Mouse (Mus musculus): ENCODE data around the gene Ppp2ca. TPM values are rescaled to one million over a fixed set of nuclear protein-coding genes. Genes with fewer than 3 reads are reported as not detected.
"Not testable (repeated sequence)": the region's sequence is repeated elsewhere in the genome, so short reads cannot be mapped to it uniquely, and the experiment has no call there.

Ppp2ca gene
- polyA plus RNA-seq, 1 experiment from 2014 or later: 78.4 TPM

DNA sequence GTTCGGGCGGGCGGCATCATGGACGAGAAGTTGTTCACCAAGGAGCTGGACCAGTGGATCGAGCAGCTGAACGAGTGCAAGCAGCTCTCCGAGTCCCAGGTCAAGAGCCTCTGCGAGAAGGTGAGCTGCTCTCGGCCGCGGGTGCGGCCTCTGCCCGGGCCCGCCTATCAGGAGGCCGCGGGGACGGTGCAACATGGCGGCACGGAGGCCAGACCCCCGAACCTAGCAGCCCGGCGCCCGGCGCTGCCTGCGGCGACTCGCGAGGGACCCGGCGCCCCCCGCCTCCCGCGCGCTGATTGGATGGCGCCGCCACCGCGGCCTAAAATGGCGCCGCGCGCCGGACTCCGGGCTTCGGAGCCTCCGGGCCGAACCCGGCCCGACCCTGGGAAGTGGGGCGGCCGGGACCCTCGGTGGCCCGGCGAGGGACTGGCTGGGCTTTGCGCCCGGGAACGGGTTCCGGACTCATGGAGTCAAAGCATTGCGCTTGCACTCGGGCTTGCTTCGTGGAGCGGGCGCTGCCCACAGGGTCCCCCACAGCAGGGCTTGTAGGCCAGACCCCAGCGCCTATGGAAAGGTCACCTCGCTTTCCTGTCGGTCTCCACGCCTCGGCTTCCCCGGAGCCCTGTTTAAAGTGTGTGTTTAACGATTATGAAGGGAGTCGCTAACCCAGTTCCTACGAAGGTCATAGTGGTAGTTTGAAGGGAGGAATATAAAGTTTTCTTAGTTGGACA, 715 bp downstream of the Ppp2ca start:
- Histone ChIP-seq H3K27me3 (no peaks in the 10 kb centered on the region), H3K4me1 (peaks cover 29% of the 10 kb centered on the region), H3K36me3 (no peaks in the 10 kb centered on the region), H3K4me3 (peak overlapping the region; percentile 73), H3K9ac (peak overlapping the region; percentile 99), H3K9me3 (no peaks in the 10 kb centered on the region), H3K27ac (peak overlapping the region; percentile 98), H3K4me2 (replicated peaks) (peak overlapping the region; percentile 88)
- 1% methylated on average over 72 of the region's 72 CpGs for WGBS
- ATAC-seq (ENCODE audit: low FRiP score, low read depth): peak; percentile 85

DNA sequence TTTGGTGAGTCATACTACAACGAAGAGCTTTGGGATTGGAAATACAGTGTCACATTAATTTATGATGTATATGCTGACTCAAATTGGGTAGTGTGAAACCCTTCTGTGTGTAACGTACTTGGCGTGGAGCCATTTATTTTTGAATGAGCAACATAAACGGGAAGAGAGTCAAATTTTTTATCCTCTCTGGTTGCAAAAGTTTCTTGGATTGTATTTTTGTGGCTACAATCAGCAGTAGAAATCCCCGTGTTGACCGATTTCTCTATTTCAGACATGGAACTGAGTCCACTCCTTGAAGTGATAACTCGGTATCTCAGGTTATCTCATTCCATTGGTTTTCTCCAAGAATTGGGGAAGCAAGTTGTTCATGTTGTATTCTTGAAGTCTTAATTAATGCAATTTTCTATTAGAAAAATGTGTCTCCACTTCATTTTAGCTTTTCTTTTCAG, 1.3 kb downstream of the Ppp2ca start:
- peaks cover 32% of the 10 kb centered on the region for H3K4me1 ChIP-seq
- peak overlapping the region; percentile 98; the same call in 1 of the 2 replicates for H3K27ac ChIP-seq
- no peaks in the 10 kb centered on the region for H3K36me3 ChIP-seq
- WGBS: 5% methylated on average over 7 of the region's 7 CpGs
- H3K27me3 ChIP-seq: no peaks in the 10 kb centered on the region
- no peak for ATAC-seq (ENCODE audit: low FRiP score, low read depth)
- H3K9me3 ChIP-seq: no peaks in the 10 kb centered on the region
- H3K4me2 ChIP-seq (replicated peaks): peak overlapping the region; percentile 88
- H3K4me3 ChIP-seq: peak overlapping the region; percentile 73
- peak overlapping the region; percentile 99 for H3K9ac ChIP-seq

DNA sequence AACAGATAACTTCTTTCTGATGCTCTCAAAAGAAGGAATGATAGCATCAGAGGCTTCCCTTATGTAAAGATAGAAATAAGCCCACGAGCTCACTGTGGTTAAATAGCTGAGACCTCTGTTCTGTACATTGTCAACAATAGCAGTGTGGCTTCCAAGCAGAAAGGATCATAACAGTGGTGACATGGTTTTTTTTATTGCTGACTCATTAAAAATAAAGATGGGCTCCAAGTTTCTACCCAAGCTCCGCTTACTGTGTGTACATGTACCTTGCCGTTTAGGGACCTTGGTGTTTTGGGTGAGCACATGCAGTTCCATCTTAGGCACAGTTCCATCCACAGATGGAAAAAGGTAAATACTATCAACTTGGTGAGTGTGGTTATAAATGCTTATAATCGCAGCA, 4.5 kb downstream of the Ppp2ca start:
- WGBS: 86% methylated on average over 4 of the region's 4 CpGs
- H3K9me3 ChIP-seq: no peaks in the 10 kb centered on the region
- no peak overlapping the region for H3K4me3 ChIP-seq
- peaks cover 30% of the 10 kb centered on the region for H3K4me1 ChIP-seq
- H3K4me2 ChIP-seq (replicated peaks): no peak overlapping the region
- no peaks in the 10 kb centered on the region; the same call in 1 of the 2 replicates for H3K36me3 ChIP-seq
- no peak overlapping the region for H3K9ac ChIP-seq
- ATAC-seq (ENCODE audit: low FRiP score, low read depth): no peak
- H3K27me3 ChIP-seq: no peaks in the 10 kb centered on the region
- H3K27ac ChIP-seq: no peak overlapping the region

DNA sequence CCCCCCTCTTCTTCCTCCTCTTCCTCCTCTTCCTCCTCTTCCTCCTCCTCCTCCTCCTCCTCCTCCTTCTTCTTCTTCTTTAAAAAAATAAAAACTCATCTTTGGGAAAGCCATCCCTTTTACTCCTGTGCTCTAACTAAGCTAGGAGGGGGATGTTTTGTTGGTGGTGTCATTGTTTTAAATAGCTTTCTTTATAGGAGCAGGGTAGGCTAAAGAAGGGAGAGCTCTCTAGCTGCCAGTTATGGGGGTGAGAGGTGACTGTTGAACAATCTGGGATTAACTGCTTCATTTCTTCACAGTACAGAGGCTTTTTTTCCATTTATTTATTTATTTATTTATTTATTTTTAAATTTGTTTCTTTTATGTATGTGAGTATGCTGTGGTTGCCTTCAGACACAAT, 7.0 kb downstream of the Ppp2ca start:
- H3K4me2 ChIP-seq (replicated peaks): no peak overlapping the region
- H3K27ac ChIP-seq: no peak overlapping the region
- H3K4me1 ChIP-seq: peaks cover 22% of the 10 kb centered on the region
- no peak overlapping the region for H3K4me3 ChIP-seq
- no peak overlapping the region for H3K9ac ChIP-seq
- H3K9me3 ChIP-seq: no peaks in the 10 kb centered on the region
- no peak for ATAC-seq (ENCODE audit: low FRiP score, low read depth)
- peaks cover 3% of the 10 kb centered on the region; the same call in 1 of the 2 replicates for H3K36me3 ChIP-seq
- no peaks in the 10 kb centered on the region for H3K27me3 ChIP-seq

DNA sequence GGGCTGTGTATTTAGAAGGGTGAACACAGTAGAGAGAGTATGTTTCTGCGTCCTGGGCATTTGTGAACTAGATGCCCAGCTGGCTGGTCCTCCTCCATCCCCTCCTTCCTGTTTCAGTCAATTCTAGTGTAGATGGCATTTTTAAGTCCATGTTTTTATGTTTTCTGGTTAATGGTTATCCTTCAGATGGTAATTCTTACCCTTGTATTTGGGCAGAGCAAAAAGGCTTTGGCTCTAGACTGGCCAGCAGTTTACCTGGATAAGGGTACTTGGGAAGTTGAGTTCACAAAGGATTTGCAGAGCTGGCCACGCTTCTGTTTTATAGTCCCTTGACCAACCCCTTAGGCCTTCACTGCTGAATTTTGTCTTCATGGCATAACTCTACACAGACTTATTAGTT, 7.6 kb downstream of the Ppp2ca start:
- no peaks in the 10 kb centered on the region for H3K9me3 ChIP-seq
- H3K4me2 ChIP-seq (replicated peaks): no peak overlapping the region
- H3K36me3 ChIP-seq: peaks cover 3% of the 10 kb centered on the region; the same call in 1 of the 2 replicates
- WGBS: 93% methylated on average over 2 of the region's 2 CpGs
- no peak for ATAC-seq (ENCODE audit: low FRiP score, low read depth)
- H3K9ac ChIP-seq: no peak overlapping the region
- no peak overlapping the region for H3K27ac ChIP-seq
- H3K27me3 ChIP-seq: no peaks in the 10 kb centered on the region
- no peak overlapping the region for H3K4me3 ChIP-seq
- peaks cover 17% of the 10 kb centered on the region for H3K4me1 ChIP-seq

DNA sequence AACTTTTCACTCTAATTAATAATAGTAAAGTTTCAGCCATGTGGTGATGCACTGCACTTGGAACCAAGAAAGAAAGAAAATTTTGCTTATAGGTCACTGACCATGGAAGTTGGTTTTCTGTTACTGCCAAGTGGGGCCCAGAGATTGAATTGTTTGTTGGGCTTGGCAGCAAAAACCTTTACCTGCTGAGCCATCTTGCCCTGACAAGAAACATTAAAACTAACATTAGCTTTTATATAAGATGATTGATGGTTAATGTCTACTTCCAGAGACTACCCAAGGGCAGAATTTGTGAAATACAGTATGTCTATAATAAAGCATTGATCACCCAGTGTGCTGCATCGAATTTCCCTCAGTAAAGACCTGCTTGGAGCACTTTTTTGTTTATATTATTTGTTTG, 8.0 kb downstream of the Ppp2ca start:
- Histone ChIP-seq H3K4me1 (peaks cover 13% of the 10 kb centered on the region), H3K27me3 (no peaks in the 10 kb centered on the region), H3K36me3 (peaks cover 3% of the 10 kb centered on the region; the same call in 1 of the 2 replicates), H3K9me3 (no peaks in the 10 kb centered on the region), H3K4me3 (no peak overlapping the region), H3K4me2 (replicated peaks) (no peak overlapping the region), H3K27ac (no peak overlapping the region), H3K9ac (no peak overlapping the region)
- 94% methylated on average over 1 of the region's 1 CpGs for WGBS
- no peak for ATAC-seq (ENCODE audit: low FRiP score, low read depth)

DNA sequence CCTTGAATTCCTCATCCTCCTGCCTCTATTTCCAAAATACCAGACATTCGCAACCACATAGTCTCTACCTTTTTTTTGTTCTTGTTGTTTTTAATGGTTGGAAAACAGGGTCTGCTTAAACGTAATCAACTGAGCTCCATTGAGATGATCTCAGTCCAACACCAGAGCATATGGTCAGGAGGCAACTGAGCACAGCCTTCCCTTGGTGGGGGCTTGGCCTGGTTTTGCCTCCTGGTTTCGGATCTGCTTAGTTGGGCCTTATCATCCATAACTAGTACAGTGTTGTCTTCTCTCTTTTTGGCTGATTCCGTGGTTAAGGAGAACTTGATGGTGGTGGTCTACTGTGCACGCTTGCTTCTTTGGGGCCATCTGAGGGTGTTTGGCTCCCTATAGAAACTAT, 10.3 kb downstream of the Ppp2ca start:
- Histone ChIP-seq H3K4me2 (replicated peaks) (no peak overlapping the region), H3K9ac (no peak overlapping the region), H3K4me1 (peaks cover 5% of the 10 kb centered on the region; the same call in 1 of the 2 replicates), H3K36me3 (peaks cover 7% of the 10 kb centered on the region), H3K9me3 (no peaks in the 10 kb centered on the region), H3K4me3 (no peak overlapping the region), H3K27me3 (no peaks in the 10 kb centered on the region), H3K27ac (no peak overlapping the region)
- ATAC-seq (ENCODE audit: low FRiP score, low read depth): no peak
- WGBS: 92% methylated on average over 5 of the region's 5 CpGs

DNA sequence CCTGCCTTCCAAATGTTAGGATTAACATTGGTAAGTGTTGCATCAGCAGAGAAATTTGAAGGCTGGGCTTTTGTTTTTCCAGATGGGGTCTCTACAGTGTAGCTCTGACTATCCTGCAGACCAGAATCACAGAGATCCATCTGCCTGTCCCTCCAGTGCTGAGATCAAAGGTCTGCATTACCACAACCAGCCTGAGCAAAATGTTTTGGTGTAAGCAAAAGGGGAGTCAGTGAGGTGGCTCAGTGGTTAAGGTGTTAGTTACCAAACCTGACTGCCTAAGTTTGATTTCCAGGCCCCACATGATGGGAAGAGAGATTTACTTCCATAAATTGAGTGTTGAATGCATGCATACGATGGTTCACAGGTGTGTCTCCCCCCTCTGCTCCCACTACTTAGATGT, 10.9 kb downstream of the Ppp2ca start:
- H3K27me3 ChIP-seq: no peaks in the 10 kb centered on the region
- WGBS: 89% methylated on average over 1 of the region's 1 CpGs
- peaks cover 5% of the 10 kb centered on the region; the same call in 1 of the 2 replicates for H3K4me1 ChIP-seq
- ATAC-seq (ENCODE audit: low FRiP score, low read depth): no peak
- no peak overlapping the region for H3K9ac ChIP-seq
- H3K36me3 ChIP-seq: peaks cover 12% of the 10 kb centered on the region
- no peak overlapping the region for H3K27ac ChIP-seq
- no peaks in the 10 kb centered on the region for H3K9me3 ChIP-seq
- H3K4me3 ChIP-seq: no peak overlapping the region
- no peak overlapping the region for H3K4me2 ChIP-seq (replicated peaks)

DNA sequence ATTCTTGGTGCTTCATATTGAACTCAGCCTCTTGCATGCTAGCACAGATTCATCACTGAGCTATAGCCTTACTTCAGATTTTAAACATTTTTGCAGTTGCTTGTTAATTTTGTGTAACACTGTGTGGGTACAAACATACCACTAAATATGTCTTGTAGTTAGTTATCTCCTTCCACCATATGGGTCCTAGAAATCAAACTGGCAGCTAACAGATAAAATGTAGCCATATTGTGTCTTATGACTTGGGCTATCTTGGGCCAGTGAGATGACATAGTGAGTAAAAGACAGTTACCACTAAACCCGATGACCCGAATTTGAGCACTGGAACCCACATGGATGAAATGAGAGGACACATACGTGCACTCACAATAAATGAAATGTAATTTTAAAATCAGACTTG, 17.0 kb downstream of the Ppp2ca start:
- H3K36me3 ChIP-seq: peaks cover 69% of the 10 kb centered on the region
- no peak overlapping the region for H3K9ac ChIP-seq
- H3K27me3 ChIP-seq: no peaks in the 10 kb centered on the region
- H3K9me3 ChIP-seq: peaks cover 6% of the 10 kb centered on the region; the same call in 1 of the 2 replicates
- no peak overlapping the region for H3K4me3 ChIP-seq
- no peaks in the 10 kb centered on the region for H3K4me1 ChIP-seq
- no peak for ATAC-seq (ENCODE audit: low FRiP score, low read depth)
- no peak overlapping the region for H3K27ac ChIP-seq
- WGBS: 94% methylated on average over 3 of the region's 3 CpGs
- no peak overlapping the region for H3K4me2 ChIP-seq (replicated peaks)

DNA sequence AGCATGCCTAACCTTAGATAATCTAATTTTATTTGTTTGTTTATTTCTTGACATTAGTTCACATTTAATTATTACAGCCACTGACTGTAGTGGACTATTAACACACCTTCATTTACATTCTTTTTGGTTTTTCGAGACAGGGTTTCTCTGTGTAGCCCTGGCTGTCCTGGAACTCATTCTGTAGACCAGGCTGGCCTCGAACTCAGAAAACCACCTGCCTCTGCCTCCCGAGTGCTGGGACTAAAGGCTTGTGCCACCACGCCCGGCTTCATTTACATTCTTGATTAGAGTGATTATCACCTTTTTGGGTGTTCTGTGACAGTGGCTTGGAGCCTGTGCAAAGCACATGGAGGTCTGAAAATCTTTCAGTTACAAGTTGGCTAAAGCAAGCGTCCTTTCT, 17.6 kb downstream of the Ppp2ca start:
- ATAC-seq (ENCODE audit: low FRiP score, low read depth); H3K27ac ChIP-seq; H3K4me3 ChIP-seq; H3K4me2 ChIP-seq (replicated peaks); H3K27me3 ChIP-seq; H3K4me1 ChIP-seq; H3K9me3 ChIP-seq; H3K9ac ChIP-seq: not testable (repeated sequence)
- WGBS: 91% methylated on average over 6 of the region's 6 CpGs
- H3K36me3 ChIP-seq: peaks cover 73% of the 10 kb centered on the region

DNA sequence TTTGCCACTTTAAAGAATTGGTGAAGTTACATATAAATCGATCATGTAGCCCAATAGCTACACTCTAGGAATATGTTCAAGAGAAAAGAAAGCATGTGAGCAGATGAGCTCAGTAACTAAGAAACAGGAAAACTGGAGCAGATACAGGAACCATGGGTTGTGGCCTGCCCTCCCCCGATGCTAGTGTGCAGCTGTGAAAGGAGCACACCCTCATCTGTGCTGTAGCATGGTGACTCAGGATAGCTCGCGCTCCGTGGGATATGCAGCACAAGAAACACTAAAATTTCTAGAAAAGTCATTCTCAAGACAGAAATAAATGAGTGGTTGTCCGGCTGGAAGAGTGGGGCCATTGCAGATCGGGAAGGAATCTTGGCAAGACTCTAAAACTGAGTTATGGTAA, 18.7 kb downstream of the Ppp2ca start:
- Histone ChIP-seq H3K9me3 (peaks cover 6% of the 10 kb centered on the region; the same call in 1 of the 2 replicates), H3K36me3 (peaks cover 84% of the 10 kb centered on the region), H3K4me1 (no peaks in the 10 kb centered on the region), H3K4me2 (replicated peaks) (no peak overlapping the region), H3K4me3 (no peak overlapping the region), H3K9ac (no peak overlapping the region), H3K27ac (no peak overlapping the region), H3K27me3 (no peaks in the 10 kb centered on the region)
- ATAC-seq (ENCODE audit: low FRiP score, low read depth): no peak
- 98% methylated on average over 7 of the region's 7 CpGs for WGBS

DNA sequence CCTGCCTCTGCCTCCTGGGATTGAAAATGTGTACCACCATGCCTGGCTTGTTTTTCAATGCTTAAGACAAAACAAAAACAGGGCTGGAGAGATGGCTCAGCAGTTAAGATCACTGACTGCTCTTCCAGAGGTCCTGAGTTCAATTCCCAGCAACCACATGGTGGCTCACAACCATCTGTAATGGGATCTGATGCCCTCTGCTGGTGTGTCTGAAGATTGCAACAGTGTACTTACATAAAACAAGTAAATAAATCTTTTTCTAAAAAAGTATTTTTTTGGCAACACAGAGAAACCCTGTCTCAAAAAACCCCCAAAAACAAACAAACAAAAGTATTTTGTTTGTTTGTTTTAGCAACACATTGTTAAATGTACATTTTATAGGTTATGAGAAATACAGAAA, 21.9 kb downstream of the Ppp2ca start:
- not testable (repeated sequence) for H3K4me3 ChIP-seq; ATAC-seq (ENCODE audit: low FRiP score, low read depth); H3K4me1 ChIP-seq; H3K27ac ChIP-seq; H3K27me3 ChIP-seq; H3K9ac ChIP-seq; H3K9me3 ChIP-seq; H3K4me2 ChIP-seq (replicated peaks)
- peaks cover 96% of the 10 kb centered on the region for H3K36me3 ChIP-seq

DNA sequence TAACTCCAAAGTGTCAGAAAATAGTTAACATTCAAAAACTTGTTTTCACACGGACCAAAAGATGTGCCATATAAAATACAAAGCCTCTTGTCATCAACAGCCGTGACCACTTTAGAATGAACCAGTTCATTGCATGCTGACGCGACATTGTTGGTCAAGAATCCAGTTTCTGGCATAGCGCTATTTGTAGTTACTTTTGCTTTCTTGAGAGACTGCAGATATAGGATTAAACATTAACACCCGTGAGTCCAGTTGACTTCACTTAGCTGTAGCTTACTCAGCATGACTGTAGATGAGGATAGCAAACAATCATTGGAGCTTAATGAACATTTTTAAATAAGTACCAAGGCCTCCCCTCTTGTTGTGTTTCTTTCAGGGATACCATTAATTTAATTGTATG, 23.6 kb downstream of the Ppp2ca start:
- H3K9ac ChIP-seq: no peak overlapping the region
- ATAC-seq (ENCODE audit: low FRiP score, low read depth): no peak

More for the DNA sequence above, 23.6 kb downstream of the Ppp2ca start:
- Histone ChIP-seq H3K4me2 (replicated peaks) (no peak overlapping the region), H3K4me3 (no peak overlapping the region), H3K36me3 (peaks cover 89% of the 10 kb centered on the region), H3K27me3 (no peaks in the 10 kb centered on the region), H3K27ac (no peak overlapping the region), H3K4me1 (no peaks in the 10 kb centered on the region), H3K9me3 (peaks cover 6% of the 10 kb centered on the region; the same call in 1 of the 2 replicates)
- WGBS: 96% methylated on average over 6 of the region's 6 CpGs
